Mouse (Mus musculus): ENCODE results near the gene Golm1.

GRCm38 (mm10) chr13:59626739-59627138 lies 48.9 kb downstream of the Golm1 start:
- no peak for TF ChIP-seq CTCF (IDR thresholded peaks at IDR 0.05; ENCODE audit: low read depth)
- no peak for TF ChIP-seq EP300 (optimal IDR thresholded peaks at IDR 0.05)
